Mouse (Mus musculus): ENCODE data around the gene Gm3755.
"Not testable (repeated sequence)": the region's sequence is repeated elsewhere in the genome, so short reads cannot be mapped to it uniquely, and the experiment has no call there.

Gm3755 gene

DNA sequence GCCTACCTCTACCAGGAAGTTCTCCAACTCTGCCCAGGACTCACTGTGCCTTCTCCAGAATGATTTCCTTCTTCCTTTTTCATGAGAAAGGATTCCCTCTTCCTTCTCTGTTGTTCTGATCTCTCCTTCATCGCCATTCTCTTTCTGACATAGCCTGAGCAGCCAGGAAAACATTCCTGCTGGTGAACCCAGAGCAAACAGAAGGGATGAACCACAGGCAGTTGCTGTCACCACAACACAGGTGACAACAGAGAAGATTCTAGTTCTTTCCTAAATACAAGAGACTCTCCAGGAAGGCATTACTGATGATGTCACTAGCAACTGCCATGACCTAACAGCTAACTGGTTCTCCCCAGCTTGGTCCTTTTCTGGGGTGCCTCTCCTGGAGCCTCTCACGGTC is at the start of gene Gm3755:
Gene Gm3755 (minus strand): TSS at position 101 of the 400 bp plus-strand sequence.
- DNase-seq = not testable (repeated sequence)

DNA sequence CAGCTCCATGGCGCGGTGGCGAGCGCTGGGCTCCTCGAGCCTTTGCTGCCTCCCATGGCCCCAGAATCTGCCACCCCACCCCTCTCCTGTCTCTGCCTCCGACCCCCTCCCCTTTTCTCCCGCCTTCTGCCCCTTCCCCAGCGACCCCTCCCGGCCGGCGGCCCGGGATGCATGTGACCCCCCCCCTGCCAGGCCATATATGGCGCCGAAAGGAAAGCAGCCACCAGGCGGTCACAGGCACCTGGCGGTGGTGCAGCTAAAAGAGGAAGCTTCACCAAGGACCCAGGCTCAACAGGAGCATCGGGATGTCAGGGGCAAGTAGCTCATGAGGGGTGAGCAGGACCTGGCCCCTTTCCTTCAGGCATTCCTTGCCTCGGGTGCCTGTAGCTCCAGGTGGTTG is 38.0 kb upstream of the Gm3755 start:
- DNase-seq = not testable (repeated sequence)

DNA sequence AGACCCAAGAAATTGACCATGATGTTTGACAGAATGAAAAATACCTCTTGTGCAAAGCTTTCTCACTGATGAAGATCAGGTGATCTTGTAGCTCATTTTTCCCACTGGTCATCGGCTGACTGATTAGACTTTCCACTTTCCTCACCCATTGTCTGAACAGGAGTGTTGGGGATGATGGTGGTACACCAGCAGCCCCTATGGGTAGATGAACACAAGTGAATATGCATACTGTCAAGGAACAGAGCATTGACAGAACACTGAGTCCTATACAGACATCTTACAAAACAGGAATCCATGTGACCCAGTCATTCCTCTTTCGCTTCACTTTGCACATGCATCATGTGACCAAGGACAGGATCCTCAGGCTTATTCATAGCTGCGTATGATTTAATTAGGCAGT is 32.9 kb upstream of the Gm3755 start, which contains the start of gene Gm3752:
Gene Gm3752 (minus strand): TSS at position 101 of the 400 bp plus-strand sequence.
- not testable (repeated sequence) for DNase-seq

DNA sequence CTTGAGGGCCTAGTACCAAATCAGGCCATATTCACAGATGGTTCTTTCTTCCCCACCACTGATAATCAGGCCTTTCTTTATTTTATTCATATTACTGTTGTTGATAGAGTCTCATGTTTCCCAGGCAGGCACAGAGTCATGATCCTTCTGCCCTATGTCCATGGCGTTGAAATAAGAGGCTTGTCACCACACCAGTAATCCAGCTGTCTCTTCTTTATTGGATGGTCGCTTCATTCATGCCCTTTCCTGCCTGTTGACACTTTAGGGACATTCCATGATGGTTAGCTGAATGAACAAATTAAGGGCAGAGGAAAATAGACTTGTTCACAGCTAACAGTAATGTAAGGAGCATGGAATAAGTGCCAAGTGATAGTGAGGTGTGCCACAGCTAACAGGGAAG is 28.2 kb downstream of the Gm3755 start:
- DNase-seq = not testable (repeated sequence)
